Mouse (Mus musculus) CD4-positive, CD25-positive, alpha-beta regulatory T cell, adult 9 weeks (primary cell): ENCODE data around the gene Stx1a. TPM values are rescaled to one million over a fixed set of nuclear protein-coding genes. Genes with fewer than 3 reads are reported as not detected.

ENCODE experiments used
- polyA plus RNA-seq: library from polyadenylated mRNA; unstranded; fragments of 100-300 nt; shearing (Covaris generic); gene quantifications from one replicate; pipeline ENCODE4 v1.2.1, GENCODE M21; 2017

Stx1a gene
- polyA plus RNA-seq = 14.9 TPM

GRCm38 (mm10) chr5:135023344-135024173 is at the start of gene Stx1a:
Stx1a (plus strand) TSS chr5:135023482.

GRCm38 (mm10) chr5:134985633-134986297 is 37.5 kb upstream of the Stx1a start, which contains the start of gene Cldn3:
Cldn3 (plus strand) TSS chr5:134986214.

GRCm38 (mm10) chr5:135008671-135009589 is 14.4 kb upstream of the Stx1a start, which contains the start of gene Abhd11:
Abhd11 (plus strand) TSS chr5:135009152.

GRCm38 (mm10) chr5:135063629-135064381 is 40.5 kb downstream of the Stx1a start, which contains the start of gene Dnajc30:
Dnajc30 (plus strand) TSS chr5:135064202.

GRCm38 (mm10) chr5:135064909-135065446 is 41.7 kb downstream of the Stx1a start, which contains the start of gene Bud23:
Bud23 (minus strand) TSS chr5:135064959.

GRCm38 (mm10) chr5:135077564-135078481 is 54.5 kb downstream of the Stx1a start, which contains the start of gene Vps37d:
Vps37d (minus strand) TSS chr5:135078266.

GRCm38 (mm10) chr5:135089653-135090052 is 66.4 kb downstream of the Stx1a start, which contains the start of gene Mlxipl:
Mlxipl (plus strand) TSS chr5:135089890.

Other genes with a start within 250 kb of the Stx1a start
- gene Tmem270, start 116.7 kb upstream of the Stx1a start, polyA plus RNA-seq = not detected
- not detected for gene Cldn13, start 108.0 kb upstream of the Stx1a start, polyA plus RNA-seq
- 21.8 TPM for gene Mettl27, start 91.1 kb upstream of the Stx1a start, polyA plus RNA-seq
- gene Cldn4, start 76.5 kb upstream of the Stx1a start, polyA plus RNA-seq = not detected
- not detected for gene Cldn3, start 37.3 kb upstream of the Stx1a start, polyA plus RNA-seq
- 101 TPM for gene Abhd11, start 14.3 kb upstream of the Stx1a start, polyA plus RNA-seq
- 24.1 TPM for gene Dnajc30, start 40.7 kb downstream of the Stx1a start, polyA plus RNA-seq
- 114 TPM for gene Bud23, start 41.5 kb downstream of the Stx1a start, polyA plus RNA-seq
- not detected for gene Vps37d, start 54.8 kb downstream of the Stx1a start, polyA plus RNA-seq
- gene Mlxipl, start 66.4 kb downstream of the Stx1a start, polyA plus RNA-seq = 0.22 TPM
- 21.8 TPM for gene Tbl2, start 126.2 kb downstream of the Stx1a start, polyA plus RNA-seq
- gene Bcl7b, start 144.8 kb downstream of the Stx1a start, polyA plus RNA-seq = 68.8 TPM
- gene Baz1b, start 163.8 kb downstream of the Stx1a start, polyA plus RNA-seq = 15.5 TPM
- gene Fzd9, start 227.7 kb downstream of the Stx1a start, polyA plus RNA-seq = not detected